Mouse (Mus musculus): Measurements from ENCODE around the gene Gm3164. TPM values are rescaled to one million over a fixed set of nuclear protein-coding genes. Genes with fewer than 3 reads are reported as not detected.
A peak's percentile ranks its signal among the peaks of the same experiment; 100 is the strongest.
"Not testable (repeated sequence)": the region's sequence is repeated elsewhere in the genome, so short reads cannot be mapped to it uniquely, and the experiment has no call there.

The Gm3164 gene
- polyA plus RNA-seq (2016; fragmentation: Nextera tagmentation; extraction: Ambion mirVana) = 0.62 and 0.78 TPM in 2 replicates

GRCm38 (mm10) chr14:4414965-4415835 is at the start of gene Gm3164:
Gene Gm3164, plus strand, starts transcription at chr14:4415448.
- Histone ChIP-seq H3K4me3 (peak within 1 kb of the TSS; percentile 40), H3K9ac (peak within 1 kb of the TSS; percentile 36; the same call in 1 of the 2 replicates), H3K4me2 (replicated peaks) (peak within 1 kb of the TSS; percentile 66)
- ATAC-seq (ENCODE audit: insufficient number of reproducible peaks, insufficient read depth, low FRiP score, low TSS enrichment); H3K27me3 ChIP-seq; H3K9me3 ChIP-seq; H3K4me1 ChIP-seq; H3K36me3 ChIP-seq; H3K27ac ChIP-seq: not testable (repeated sequence)
- WGBS = 2% methylated on average over 24 of the region's 59 CpGs

GRCm38 (mm10) chr14:4368991-4369390 is 46.3 kb upstream of the Gm3164 start:
- ATAC-seq (ENCODE audit: insufficient number of reproducible peaks, insufficient read depth, low FRiP score, low TSS enrichment); H3K4me2 ChIP-seq (replicated peaks); H3K9me3 ChIP-seq; H3K4me3 ChIP-seq; H3K9ac ChIP-seq; H3K36me3 ChIP-seq; H3K27me3 ChIP-seq; H3K4me1 ChIP-seq; H3K27ac ChIP-seq: not testable (repeated sequence)
- WGBS = 85% methylated on average over 3 of the region's 3 CpGs

GRCm38 (mm10) chr14:4369691-4370090 is 45.6 kb upstream of the Gm3164 start:
- H3K27ac ChIP-seq; H3K9me3 ChIP-seq; H3K4me2 ChIP-seq (replicated peaks); H3K4me1 ChIP-seq; H3K4me3 ChIP-seq; H3K9ac ChIP-seq; H3K27me3 ChIP-seq; ATAC-seq (ENCODE audit: insufficient number of reproducible peaks, insufficient read depth, low FRiP score, low TSS enrichment); H3K36me3 ChIP-seq: not testable (repeated sequence)
- WGBS = 67% methylated on average over 3 of the region's 3 CpGs

- not testable (repeated sequence) for H3K9me3 ChIP-seq; H3K4me3 ChIP-seq; H3K27me3 ChIP-seq; H3K4me1 ChIP-seq; ATAC-seq (ENCODE audit: insufficient number of reproducible peaks, insufficient read depth, low FRiP score, low TSS enrichment); H3K36me3 ChIP-seq; H3K27ac ChIP-seq; H3K4me2 ChIP-seq (replicated peaks); H3K9ac ChIP-seq
These were observed 37.4 kb upstream of the Gm3164 start for GRCm38 (mm10) chr14:4377871-4378270.

- not testable (repeated sequence) for H3K4me2 ChIP-seq (replicated peaks); H3K4me1 ChIP-seq; H3K27ac ChIP-seq; H3K9me3 ChIP-seq; ATAC-seq (ENCODE audit: insufficient number of reproducible peaks, insufficient read depth, low FRiP score, low TSS enrichment); H3K27me3 ChIP-seq; H3K9ac ChIP-seq; H3K36me3 ChIP-seq; H3K4me3 ChIP-seq
These were observed 29.6 kb upstream of the Gm3164 start for GRCm38 (mm10) chr14:4385606-4386005.

GRCm38 (mm10) chr14:4392841-4393530 is 22.3 kb upstream of the Gm3164 start:
- H3K36me3 ChIP-seq; ATAC-seq (ENCODE audit: insufficient number of reproducible peaks, insufficient read depth, low FRiP score, low TSS enrichment); H3K9me3 ChIP-seq; H3K4me1 ChIP-seq; H3K27me3 ChIP-seq; H3K4me2 ChIP-seq (replicated peaks); H3K9ac ChIP-seq; H3K4me3 ChIP-seq; H3K27ac ChIP-seq: not testable (repeated sequence)
- 88% methylated on average over 4 of the region's 6 CpGs for WGBS

GRCm38 (mm10) chr14:4397226-4397625 is 18.0 kb upstream of the Gm3164 start, which contains the start of gene Gm3159:
Gene Gm3159, plus strand, starts transcription at chr14:4397526.
- not testable (repeated sequence) for H3K9ac ChIP-seq; H3K4me1 ChIP-seq; ATAC-seq (ENCODE audit: insufficient number of reproducible peaks, insufficient read depth, low FRiP score, low TSS enrichment); H3K4me2 ChIP-seq (replicated peaks); H3K27ac ChIP-seq; H3K27me3 ChIP-seq; H3K9me3 ChIP-seq; H3K36me3 ChIP-seq; H3K4me3 ChIP-seq
- WGBS = 82% methylated on average over 3 of the region's 3 CpGs

- not testable (repeated sequence) for H3K27me3 ChIP-seq; H3K27ac ChIP-seq; H3K9me3 ChIP-seq; H3K4me3 ChIP-seq; H3K36me3 ChIP-seq; ATAC-seq (ENCODE audit: insufficient number of reproducible peaks, insufficient read depth, low FRiP score, low TSS enrichment); H3K4me2 ChIP-seq (replicated peaks); H3K9ac ChIP-seq; H3K4me1 ChIP-seq
These were observed 16.6 kb upstream of the Gm3164 start for GRCm38 (mm10) chr14:4398624-4399023.

- WGBS = 86% methylated on average over 5 of the region's 5 CpGs
- H3K27me3 ChIP-seq; H3K27ac ChIP-seq; H3K9me3 ChIP-seq; ATAC-seq (ENCODE audit: insufficient number of reproducible peaks, insufficient read depth, low FRiP score, low TSS enrichment); H3K9ac ChIP-seq; H3K4me1 ChIP-seq; H3K4me3 ChIP-seq; H3K36me3 ChIP-seq; H3K4me2 ChIP-seq (replicated peaks): not testable (repeated sequence)
These were observed 15.0 kb upstream of the Gm3164 start for GRCm38 (mm10) chr14:4400115-4400789.

GRCm38 (mm10) chr14:4401245-4401644 is 14.0 kb upstream of the Gm3164 start:
- not testable (repeated sequence) for ATAC-seq (ENCODE audit: insufficient number of reproducible peaks, insufficient read depth, low FRiP score, low TSS enrichment); H3K4me3 ChIP-seq; H3K27ac ChIP-seq; H3K4me2 ChIP-seq (replicated peaks); H3K4me1 ChIP-seq; H3K36me3 ChIP-seq; H3K27me3 ChIP-seq; H3K9me3 ChIP-seq; H3K9ac ChIP-seq
- 76% methylated on average over 5 of the region's 5 CpGs for WGBS

- H3K27me3 ChIP-seq; ATAC-seq (ENCODE audit: insufficient number of reproducible peaks, insufficient read depth, low FRiP score, low TSS enrichment); H3K36me3 ChIP-seq; H3K9me3 ChIP-seq; H3K4me2 ChIP-seq (replicated peaks); H3K4me3 ChIP-seq; H3K4me1 ChIP-seq; H3K27ac ChIP-seq; H3K9ac ChIP-seq: not testable (repeated sequence)
These were observed 11.4 kb upstream of the Gm3164 start for GRCm38 (mm10) chr14:4403840-4404239.

GRCm38 (mm10) chr14:4409939-4410338 is 5.3 kb upstream of the Gm3164 start:
- H3K4me1 ChIP-seq; H3K9me3 ChIP-seq; H3K36me3 ChIP-seq; H3K27me3 ChIP-seq; H3K27ac ChIP-seq; ATAC-seq (ENCODE audit: insufficient number of reproducible peaks, insufficient read depth, low FRiP score, low TSS enrichment); H3K4me2 ChIP-seq (replicated peaks); H3K4me3 ChIP-seq; H3K9ac ChIP-seq: not testable (repeated sequence)
- WGBS = 65% methylated on average over 1 of the region's 1 CpGs

All from embryonic facial prominence, embryonic 12.5 days (tissue).